Mouse (Mus musculus): ENCODE data around the gene Fam92b. TPM values are rescaled to one million over a fixed set of nuclear protein-coding genes. Genes with fewer than 3 reads are reported as not detected.

Gene Fam92b
- polyA plus RNA-seq, 1 experiment from 2014 or later, result 0.27 TPM

GRCm38 (mm10) chr8:120173195-120173594, 4.1 kb downstream of the Fam92b start:
- Histone ChIP-seq H3K4me3 (ENCODE audit: low read depth, low read length) (no peak overlapping the region), H3K4me1 (ENCODE audit: control insufficient read depth, insufficient read depth, low read length) (peaks cover 22% of the 10 kb centered on the region), H3K9ac (ENCODE audit: low read length) (no peak overlapping the region), H3K4me2 (ENCODE audit: low read depth, severe bottlenecking) (no peak overlapping the region), H3K27me3 (ENCODE audit: control insufficient read depth, insufficient read depth, low read length) (peaks cover 2% of the 10 kb centered on the region; the same call in 1 of the 2 replicates), H3K9me3 (ENCODE audit: control insufficient read depth, low read length) (no peaks in the 10 kb centered on the region), H3K27ac (replicated peaks; ENCODE audit: low read depth, low read length) (no peak overlapping the region), H3K36me3 (ENCODE audit: control insufficient read depth, insufficient read depth, low read length) (no peaks in the 10 kb centered on the region)
- WGBS, result 90% methylated on average over 1 of the region's 1 CpGs
- no peak for DNase-seq (ENCODE audit: low spot score)
- no peak for ATAC-seq (ENCODE audit: insufficient number of reproducible peaks, low FRiP score, low TSS enrichment, low read depth)

GRCm38 (mm10) chr8:120169119-120169518, 8.1 kb downstream of the Fam92b start:
- Histone ChIP-seq H3K9ac (ENCODE audit: low read length) (no peak overlapping the region), H3K27ac (replicated peaks; ENCODE audit: low read depth, low read length) (no peak overlapping the region), H3K4me3 (ENCODE audit: low read depth, low read length) (no peak overlapping the region), H3K9me3 (ENCODE audit: control insufficient read depth, low read length) (no peaks in the 10 kb centered on the region), H3K4me2 (ENCODE audit: low read depth, severe bottlenecking) (no peak overlapping the region), H3K27me3 (ENCODE audit: control insufficient read depth, insufficient read depth, low read length) (no peaks in the 10 kb centered on the region; the same call in 1 of the 2 replicates), H3K4me1 (ENCODE audit: control insufficient read depth, insufficient read depth, low read length) (peaks cover 4% of the 10 kb centered on the region), H3K36me3 (ENCODE audit: control insufficient read depth, insufficient read depth, low read length) (no peaks in the 10 kb centered on the region)
- no peak for ATAC-seq (ENCODE audit: insufficient number of reproducible peaks, low FRiP score, low TSS enrichment, low read depth)
- WGBS, result 60% methylated on average over 8 of the region's 8 CpGs
- no peak for DNase-seq (ENCODE audit: low spot score)

GRCm38 (mm10) chr8:120167821-120168220, 9.4 kb downstream of the Fam92b start:
- Histone ChIP-seq H3K4me1 (ENCODE audit: control insufficient read depth, insufficient read depth, low read length) (peaks cover 4% of the 10 kb centered on the region), H3K4me2 (ENCODE audit: low read depth, severe bottlenecking) (no peak overlapping the region), H3K27ac (replicated peaks; ENCODE audit: low read depth, low read length) (no peak overlapping the region), H3K27me3 (ENCODE audit: control insufficient read depth, insufficient read depth, low read length) (no peaks in the 10 kb centered on the region; the same call in 1 of the 2 replicates), H3K9ac (ENCODE audit: low read length) (no peak overlapping the region), H3K4me3 (ENCODE audit: low read depth, low read length) (no peak overlapping the region), H3K36me3 (ENCODE audit: control insufficient read depth, insufficient read depth, low read length) (no peaks in the 10 kb centered on the region), H3K9me3 (ENCODE audit: control insufficient read depth, low read length) (no peaks in the 10 kb centered on the region)
- no peak for DNase-seq (ENCODE audit: low spot score)
- no peak for ATAC-seq (ENCODE audit: insufficient number of reproducible peaks, low FRiP score, low TSS enrichment, low read depth)
- 43% methylated on average over 5 of the region's 5 CpGs for WGBS

- Histone ChIP-seq H3K9ac (ENCODE audit: low read length) (no peak overlapping the region), H3K4me3 (ENCODE audit: low read depth, low read length) (no peak overlapping the region), H3K27me3 (ENCODE audit: control insufficient read depth, insufficient read depth, low read length) (no peaks in the 10 kb centered on the region; the same call in 1 of the 2 replicates), H3K27ac (replicated peaks; ENCODE audit: low read depth, low read length) (no peak overlapping the region), H3K36me3 (ENCODE audit: control insufficient read depth, insufficient read depth, low read length) (no peaks in the 10 kb centered on the region), H3K4me1 (ENCODE audit: control insufficient read depth, insufficient read depth, low read length) (peaks cover 4% of the 10 kb centered on the region), H3K4me2 (ENCODE audit: low read depth, severe bottlenecking) (no peak overlapping the region), H3K9me3 (ENCODE audit: control insufficient read depth, low read length) (no peaks in the 10 kb centered on the region)
- ATAC-seq (ENCODE audit: insufficient number of reproducible peaks, low FRiP score, low TSS enrichment, low read depth), result no peak
- no peak for DNase-seq (ENCODE audit: low spot score)
- 82% methylated on average over 8 of the region's 8 CpGs for WGBS
Measured at GRCm38 (mm10) chr8:120167136-120167535, 10.1 kb downstream of the Fam92b start.

GRCm38 (mm10) chr8:120164026-120164425, 13.2 kb downstream of the Fam92b start:
- DNase-seq (ENCODE audit: low spot score), result no peak
- ATAC-seq (ENCODE audit: insufficient number of reproducible peaks, low FRiP score, low TSS enrichment, low read depth), result no peak
- no peaks in the 10 kb centered on the region; the same call in 1 of the 2 replicates for H3K27me3 ChIP-seq (ENCODE audit: control insufficient read depth, insufficient read depth, low read length)
- no peak overlapping the region for H3K9ac ChIP-seq (ENCODE audit: low read length)
- 80% methylated on average over 5 of the region's 5 CpGs for WGBS
- H3K27ac ChIP-seq (replicated peaks; ENCODE audit: low read depth, low read length), result no peak overlapping the region
- H3K4me1 ChIP-seq (ENCODE audit: control insufficient read depth, insufficient read depth, low read length), result peaks cover 4% of the 10 kb centered on the region
- H3K4me3 ChIP-seq (ENCODE audit: low read depth, low read length), result no peak overlapping the region
- H3K9me3 ChIP-seq (ENCODE audit: control insufficient read depth, low read length), result no peaks in the 10 kb centered on the region
- no peak overlapping the region for H3K4me2 ChIP-seq (ENCODE audit: low read depth, severe bottlenecking)
- H3K36me3 ChIP-seq (ENCODE audit: control insufficient read depth, insufficient read depth, low read length), result no peaks in the 10 kb centered on the region

GRCm38 (mm10) chr8:120163376-120163775, 13.9 kb downstream of the Fam92b start:
- DNase-seq (ENCODE audit: low spot score) (no peak), ATAC-seq (ENCODE audit: insufficient number of reproducible peaks, low FRiP score, low TSS enrichment, low read depth) (no peak)
- WGBS, result 73% methylated on average over 8 of the region's 8 CpGs
- no peak overlapping the region for H3K4me3 ChIP-seq (ENCODE audit: low read depth, low read length)
- H3K36me3 ChIP-seq (ENCODE audit: control insufficient read depth, insufficient read depth, low read length), result no peaks in the 10 kb centered on the region
- H3K4me2 ChIP-seq (ENCODE audit: low read depth, severe bottlenecking), result no peak overlapping the region
- H3K27ac ChIP-seq (replicated peaks; ENCODE audit: low read depth, low read length), result no peak overlapping the region
- H3K9me3 ChIP-seq (ENCODE audit: control insufficient read depth, low read length), result no peaks in the 10 kb centered on the region
- no peaks in the 10 kb centered on the region for H3K27me3 ChIP-seq (ENCODE audit: control insufficient read depth, insufficient read depth, low read length)
- peaks cover 4% of the 10 kb centered on the region for H3K4me1 ChIP-seq (ENCODE audit: control insufficient read depth, insufficient read depth, low read length)
- H3K9ac ChIP-seq (ENCODE audit: low read length), result no peak overlapping the region

- H3K27ac ChIP-seq (replicated peaks; ENCODE audit: low read depth, low read length), result no peak overlapping the region
- no peak overlapping the region for H3K4me3 ChIP-seq (ENCODE audit: low read depth, low read length)
- H3K9me3 ChIP-seq (ENCODE audit: control insufficient read depth, low read length), result no peaks in the 10 kb centered on the region
- ATAC-seq (ENCODE audit: insufficient number of reproducible peaks, low FRiP score, low TSS enrichment, low read depth) (no peak), DNase-seq (ENCODE audit: low spot score) (no peak)
- H3K27me3 ChIP-seq (ENCODE audit: control insufficient read depth, insufficient read depth, low read length), result no peaks in the 10 kb centered on the region
- no peak overlapping the region for H3K4me2 ChIP-seq (ENCODE audit: low read depth, severe bottlenecking)
- no peaks in the 10 kb centered on the region for H3K36me3 ChIP-seq (ENCODE audit: control insufficient read depth, insufficient read depth, low read length)
- WGBS, result 88% methylated on average over 5 of the region's 5 CpGs
- no peaks in the 10 kb centered on the region for H3K4me1 ChIP-seq (ENCODE audit: control insufficient read depth, insufficient read depth, low read length)
- no peak overlapping the region for H3K9ac ChIP-seq (ENCODE audit: low read length)
Measured at GRCm38 (mm10) chr8:120162404-120162752, 14.9 kb downstream of the Fam92b start.

- Histone ChIP-seq H3K9me3 (ENCODE audit: control insufficient read depth, low read length) (no peaks in the 10 kb centered on the region), H3K27me3 (ENCODE audit: control insufficient read depth, insufficient read depth, low read length) (no peaks in the 10 kb centered on the region), H3K4me3 (ENCODE audit: low read depth, low read length) (no peak overlapping the region), H3K4me2 (ENCODE audit: low read depth, severe bottlenecking) (no peak overlapping the region), H3K27ac (replicated peaks; ENCODE audit: low read depth, low read length) (no peak overlapping the region), H3K36me3 (ENCODE audit: control insufficient read depth, insufficient read depth, low read length) (no peaks in the 10 kb centered on the region), H3K4me1 (ENCODE audit: control insufficient read depth, insufficient read depth, low read length) (no peaks in the 10 kb centered on the region), H3K9ac (ENCODE audit: low read length) (no peak overlapping the region)
- 75% methylated on average over 16 of the region's 16 CpGs for WGBS
- no peak for DNase-seq (ENCODE audit: low spot score)
- no peak for ATAC-seq (ENCODE audit: insufficient number of reproducible peaks, low FRiP score, low TSS enrichment, low read depth)
Measured at GRCm38 (mm10) chr8:120161658-120162403, 15.4 kb downstream of the Fam92b start.

- DNase-seq (ENCODE audit: low spot score) (no peak), ATAC-seq (ENCODE audit: insufficient number of reproducible peaks, low FRiP score, low TSS enrichment, low read depth) (no peak)
- Histone ChIP-seq H3K36me3 (ENCODE audit: control insufficient read depth, insufficient read depth, low read length) (no peaks in the 10 kb centered on the region), H3K9ac (ENCODE audit: low read length) (no peak overlapping the region), H3K4me1 (ENCODE audit: control insufficient read depth, insufficient read depth, low read length) (peaks cover 8% of the 10 kb centered on the region; the same call in 1 of the 2 replicates), H3K9me3 (ENCODE audit: control insufficient read depth, low read length) (no peaks in the 10 kb centered on the region), H3K27me3 (ENCODE audit: control insufficient read depth, insufficient read depth, low read length) (no peaks in the 10 kb centered on the region), H3K27ac (replicated peaks; ENCODE audit: low read depth, low read length) (no peak overlapping the region), H3K4me2 (ENCODE audit: low read depth, severe bottlenecking) (no peak overlapping the region), H3K4me3 (ENCODE audit: low read depth, low read length) (no peak overlapping the region)
- 76% methylated on average over 8 of the region's 8 CpGs for WGBS
Measured at GRCm38 (mm10) chr8:120160366-120160765, 16.9 kb downstream of the Fam92b start.

All from limb, embryonic 11.5 days (tissue).